Mouse (Mus musculus) brain, embryonic 14.5 days (tissue): ENCODE data around the gene Hbs1l.

Experiments used
- CTCF ChIP-seq: fragments of 200-500 bp; IDR thresholded peaks from 2 replicates; pipeline ENCODE4 v1.5.1; 2012; ENCODE audit warnings: inconsistent platforms, mild to moderate bottlenecking, moderate library complexity, borderline replicate concordance; ENCODE audit not compliant: insufficient read depth, insufficient read length; ENCODE audit errors: extremely low read depth
- POLR2A ChIP-seq: fragments of 200-500 bp; IDR thresholded peaks from 2 replicates; pipeline ENCODE4 v1.6.1; 2012; ENCODE audit warnings: mild to moderate bottlenecking, inconsistent platforms, borderline replicate concordance; ENCODE audit not compliant: poor library complexity, insufficient read depth, insufficient read length, severe bottlenecking; ENCODE audit errors: extremely low read depth

- TF ChIP-seq CTCF = no peak
- no peak for TF ChIP-seq POLR2A
These were observed 119.3 kb downstream of the Hbs1l start for GRCm38 (mm10) chr10:21415031-21415430.
